Mouse (Mus musculus) frontal cortex, postnatal 25 days (tissue): ENCODE data around the gene Slc5a2.

Experiments
- DNase-seq, 2 experiments: peaks; one replicate each; pipeline ENCODE4 v3.0.0; 2022; ENCODE audit warnings: low spot score in 2 of 2

Slc5a2 gene

GRCm38 (mm10) chr7:128265411-128265810 lies at the start of gene Slc5a2:
TSS of gene Slc5a2 (plus strand) at chr7:128265657.
- no peak for DNase-seq

- DNase-seq, result no peak
Observed at GRCm38 (mm10) chr7:128219952-128220351, 45.5 kb upstream of the Slc5a2 start.

- no peak for DNase-seq
Observed at GRCm38 (mm10) chr7:128220936-128221335, 44.5 kb upstream of the Slc5a2 start.

- DNase-seq, result no peak
Observed at GRCm38 (mm10) chr7:128231741-128232140, 33.7 kb upstream of the Slc5a2 start.

GRCm38 (mm10) chr7:128234796-128235195 lies 30.7 kb upstream of the Slc5a2 start:
- no peak for DNase-seq

GRCm38 (mm10) chr7:128235481-128235880 lies 30.0 kb upstream of the Slc5a2 start:
- DNase-seq, result no peak

- DNase-seq, result no peak
Observed at GRCm38 (mm10) chr7:128236426-128236825, 29.0 kb upstream of the Slc5a2 start.

GRCm38 (mm10) chr7:128236856-128237592 lies 28.4 kb upstream of the Slc5a2 start, which contains the start of gene Armc5:
TSS of gene Armc5 (plus strand) at chr7:128237342.
- peak; percentile 77 to 78 for DNase-seq

- no peak for DNase-seq
Observed at GRCm38 (mm10) chr7:128237593-128237926, 27.9 kb upstream of the Slc5a2 start.

GRCm38 (mm10) chr7:128237927-128238778 lies 27.3 kb upstream of the Slc5a2 start, which contains the start of gene 9130023H24Rik:
TSS of gene 9130023H24Rik (minus strand) at chr7:128238031.
- peak; percentile 98 to 99 for DNase-seq

GRCm38 (mm10) chr7:128238991-128239390 lies 26.5 kb upstream of the Slc5a2 start:
- DNase-seq, result no peak

- DNase-seq, result no peak
Observed at GRCm38 (mm10) chr7:128240131-128240784, 25.2 kb upstream of the Slc5a2 start.

GRCm38 (mm10) chr7:128242331-128242730 lies 23.1 kb upstream of the Slc5a2 start:
- DNase-seq, result no peak

GRCm38 (mm10) chr7:128243921-128244320 lies 21.5 kb upstream of the Slc5a2 start:
- DNase-seq, result no peak

- DNase-seq, result no peak
Observed at GRCm38 (mm10) chr7:128244410-128245025, 20.9 kb upstream of the Slc5a2 start.

GRCm38 (mm10) chr7:128245547-128245946 lies 19.9 kb upstream of the Slc5a2 start:
- no peak for DNase-seq

- peak; percentile 24 to 35 for DNase-seq
Observed at GRCm38 (mm10) chr7:128246496-128247391, 18.7 kb upstream of the Slc5a2 start, which contains the start of gene Tgfb1i1. TSS of gene Tgfb1i1 (plus strand) at chr7:128246812.

GRCm38 (mm10) chr7:128247443-128247842 lies 18.0 kb upstream of the Slc5a2 start:
- DNase-seq, result peak; percentile 78 to 83

GRCm38 (mm10) chr7:128248081-128249042 lies 17.1 kb upstream of the Slc5a2 start:
- DNase-seq, result no peak
